Mouse (Mus musculus): ENCODE measurements at regions not wholly inside any gene's neighbourhood (a gene's known extent, or its start where the extent isn't known, plus 50 kb on each side); places are given as distances from the start of the nearest gene placed in this dataset.

DNA sequence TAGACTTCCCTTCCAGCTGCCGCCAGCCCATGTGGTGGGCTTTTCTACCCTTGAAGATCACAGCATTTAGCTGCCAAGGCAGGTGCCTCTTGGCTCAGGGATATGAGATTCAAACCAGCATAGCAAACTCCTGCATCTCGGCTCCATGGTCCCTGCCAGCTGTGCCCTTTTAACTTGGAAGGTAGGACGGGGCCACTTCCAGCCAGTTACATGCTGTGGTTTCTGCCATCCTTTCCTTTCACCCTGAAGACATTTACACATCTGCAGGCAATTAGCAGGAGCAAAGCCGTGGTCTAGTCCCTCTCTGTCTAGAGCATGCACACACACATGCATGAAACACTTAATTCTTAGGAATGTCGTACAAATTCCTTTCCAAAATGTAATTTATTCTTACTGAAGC lies 64.1 kb upstream of the Sh3gl3 start:
- TF ChIP-seq CTCF (IDR thresholded peaks at IDR 0.05; ENCODE audit: low read depth, low read length) (no peak), POLR2A (IDR thresholded peaks at IDR 0.05; ENCODE audit: borderline replicate concordance, low read depth, low read length) (no peak)
